Mouse (Mus musculus) limb, embryonic 14.5 days (tissue): ENCODE measurements around the gene Itgb2l. TPM values are rescaled to one million over a fixed set of nuclear protein-coding genes. Genes with fewer than 3 reads are reported as not detected.

Source experiments
- ATAC-seq: fragments of 200-750 bp; cut with Nextera tagmentation; 2 replicates; pipeline ENCODE4 v1.8.0; 2017; ENCODE audit warnings: low read depth, moderate number of reproducible peaks, moderate TSS enrichment; ENCODE audit not compliant: low FRiP score
- DNase-seq: peaks from one replicate; pipeline ENCODE4 v3.0.0-alpha.2; 2015; ENCODE audit warnings: low spot score
- H3K27ac ChIP-seq: fragments of 300-500 bp; sonication (generic); replicated peaks from 2 replicates; pipeline ENCODE4 v1.5.1; 2014; ENCODE audit warnings: low read depth, mild to moderate bottlenecking, low read length, moderate library complexity, mixed read lengths
- H3K27me3 ChIP-seq: fragments of 300-500 bp; sonication (generic); 2 replicates; pipeline ENCODE4 v1.6.1; 2014; ENCODE audit warnings: low read length, mixed read lengths; ENCODE audit not compliant: control insufficient read depth, insufficient read depth
- H3K36me3 ChIP-seq: fragments of 300-500 bp; sonication (generic); 2 replicates; pipeline ENCODE4 v1.6.1; 2014; ENCODE audit warnings: mild to moderate bottlenecking, low read length, moderate library complexity, mixed read lengths; ENCODE audit not compliant: control insufficient read depth, insufficient read depth
- H3K4me1 ChIP-seq: fragments of 300-500 bp; sonication (generic); 2 replicates; pipeline ENCODE4 v1.6.1; 2014; ENCODE audit warnings: antibody characterized with exemption, low read length, mixed read lengths; ENCODE audit not compliant: control insufficient read depth, insufficient read depth
- H3K4me2 ChIP-seq: fragments of 300-500 bp; sonication (generic); replicated peaks from 2 replicates; pipeline ENCODE4 v1.6.1; 2014; ENCODE audit warnings: low read depth, mild to moderate bottlenecking, low read length, moderate library complexity; ENCODE audit not compliant: severe bottlenecking
- H3K4me3 ChIP-seq: fragments of 300-500 bp; sonication (generic); replicated peaks from 2 replicates; pipeline ENCODE4 v1.5.1; 2014; ENCODE audit warnings: low read length
- H3K9ac ChIP-seq: fragments of 300-500 bp; sonication (generic); 2 replicates; pipeline ENCODE4 v1.6.1; 2014; ENCODE audit warnings: mild to moderate bottlenecking, low read depth, low read length, moderate library complexity; ENCODE audit not compliant: severe bottlenecking
- H3K9me3 ChIP-seq: fragments of 300-500 bp; sonication (generic); 2 replicates; pipeline ENCODE4 v1.6.1; 2016; ENCODE audit warnings: low read length; ENCODE audit not compliant: control insufficient read depth
- POLR2A ChIP-seq: fragments of 200-500 bp; IDR thresholded peaks from 2 replicates; pipeline ENCODE4 v1.8.0; 2012; ENCODE audit warnings: inconsistent platforms, mild to moderate bottlenecking, moderate library complexity, borderline replicate concordance; ENCODE audit not compliant: insufficient read depth, insufficient read length; ENCODE audit errors: extremely low read depth
- WGBS: fragments of 180-500 bp; shearing (Covaris S2); extraction: QIAGEN DNeasy Blood & Tissue Kit; methylation state at CpG from one replicate; pipeline ENCODE4 v1.1.7; 2014; 5-methylcytosine and 5-hydroxymethylcytosine counted together
- polyA plus RNA-seq, 2 experiments: library from polyadenylated mRNA; depleted of rRNA in 1 of 2; stranded (reverse) in 1 of 2; unstranded in 1 of 2; fragments of >200 nt; fragmentation: Nextera tagmentation in 1 of 2; extraction: Ambion mirVana in 1 of 2; gene quantifications; 2 replicates each; pipeline versions ENCODE4 v1.2.1 to v1.2.3; 2012 to 2014

Itgb2l gene
- polyA plus RNA-seq, 2 experiments, result 0.05 to 0.07 TPM

GRCm38 (mm10) chr16:96381435-96381834, 62.0 kb downstream of the Itgb2l start:
- TF ChIP-seq POLR2A, result no peak
- no peak overlapping the region for H3K9ac ChIP-seq
- no peaks in the 10 kb centered on the region for H3K4me1 ChIP-seq
- ATAC-seq, result no peak
- no peak overlapping the region for H3K4me3 ChIP-seq
- no peak overlapping the region for H3K4me2 ChIP-seq
- H3K9me3 ChIP-seq, result no peaks in the 10 kb centered on the region
- no peaks in the 10 kb centered on the region for H3K27me3 ChIP-seq
- no peak for DNase-seq
- H3K27ac ChIP-seq, result no peak overlapping the region
- WGBS, result 92% methylated on average over 12 of the region's 12 CpGs
- no peaks in the 10 kb centered on the region for H3K36me3 ChIP-seq

DNA sequence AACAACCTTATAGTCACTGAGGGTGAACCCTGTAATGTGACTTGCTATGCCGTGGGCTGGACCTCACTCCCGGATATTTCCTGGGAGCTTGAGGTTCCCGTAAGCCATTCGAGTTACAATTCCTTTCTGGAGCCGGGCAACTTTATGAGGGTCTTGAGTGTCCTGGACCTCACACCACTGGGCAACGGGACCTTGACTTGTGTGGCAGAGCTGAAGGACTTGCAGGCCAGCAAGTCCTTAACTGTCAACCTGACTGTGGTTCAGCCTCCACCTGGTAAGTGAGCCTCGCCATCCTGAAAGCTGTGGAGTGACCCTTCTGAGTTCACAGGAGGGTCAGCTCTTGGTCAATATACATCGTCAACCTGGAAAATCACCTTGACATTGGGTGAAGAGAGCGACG, 65.3 kb downstream of the Itgb2l start:
- no peak overlapping the region for H3K4me2 ChIP-seq
- H3K27ac ChIP-seq, result no peak overlapping the region
- no peak for TF ChIP-seq POLR2A
- ATAC-seq (no peak), DNase-seq (no peak)
- no peak overlapping the region for H3K4me3 ChIP-seq
- H3K27me3 ChIP-seq, result no peaks in the 10 kb centered on the region
- no peaks in the 10 kb centered on the region for H3K9me3 ChIP-seq
- WGBS, result 85% methylated on average over 10 of the region's 10 CpGs
- no peaks in the 10 kb centered on the region for H3K36me3 ChIP-seq
- H3K4me1 ChIP-seq, result no peaks in the 10 kb centered on the region
- H3K9ac ChIP-seq, result no peak overlapping the region

- Histone ChIP-seq H3K9me3 (no peaks in the 10 kb centered on the region), H3K9ac (no peak overlapping the region), H3K27ac (no peak overlapping the region), H3K36me3 (no peaks in the 10 kb centered on the region), H3K27me3 (no peaks in the 10 kb centered on the region), H3K4me2 (no peak overlapping the region), H3K4me3 (no peak overlapping the region), H3K4me1 (no peaks in the 10 kb centered on the region)
- TF ChIP-seq POLR2A, result no peak
- ATAC-seq (peak; percentile 77), DNase-seq (peak; percentile 82)
- WGBS, result 7% methylated on average over 7 of the region's 7 CpGs
Measured at GRCm38 (mm10) chr16:96376342-96376741, 67.1 kb downstream of the Itgb2l start.

DNA sequence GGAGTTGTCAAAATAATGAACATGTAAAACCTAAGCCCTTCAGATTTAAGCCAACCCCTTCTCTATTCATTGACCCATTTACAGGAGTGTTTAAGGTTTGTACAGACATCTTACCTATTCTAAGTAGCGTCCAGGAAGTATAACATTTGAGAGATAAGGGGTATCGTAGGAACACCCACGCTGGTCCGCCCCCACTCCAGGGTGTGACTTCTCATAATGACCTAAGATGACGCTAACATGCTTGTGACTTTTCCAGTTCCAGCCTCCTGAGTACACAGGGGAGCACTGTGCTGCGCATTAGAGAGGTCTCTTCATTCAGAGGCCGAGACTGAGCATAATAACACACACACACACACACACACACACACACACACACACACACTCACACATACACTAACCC, 67.9 kb downstream of the Itgb2l start:
- WGBS, result 88% methylated on average over 7 of the region's 7 CpGs
- DNase-seq (no peak), ATAC-seq (no peak)
- Histone ChIP-seq H3K9ac (no peak overlapping the region), H3K4me3 (no peak overlapping the region), H3K4me2 (no peak overlapping the region), H3K4me1 (no peaks in the 10 kb centered on the region), H3K36me3 (no peaks in the 10 kb centered on the region), H3K9me3 (no peaks in the 10 kb centered on the region), H3K27ac (no peak overlapping the region), H3K27me3 (no peaks in the 10 kb centered on the region)
- no peak for TF ChIP-seq POLR2A

- Histone ChIP-seq H3K4me1 (no peaks in the 10 kb centered on the region), H3K9me3 (no peaks in the 10 kb centered on the region), H3K4me2 (no peak overlapping the region), H3K9ac (no peak overlapping the region), H3K36me3 (no peaks in the 10 kb centered on the region), H3K4me3 (no peak overlapping the region), H3K27ac (no peak overlapping the region), H3K27me3 (no peaks in the 10 kb centered on the region)
- DNase-seq, result no peak
- no peak for TF ChIP-seq POLR2A
- WGBS, result 70% methylated on average over 8 of the region's 8 CpGs
- ATAC-seq, result no peak
Measured at GRCm38 (mm10) chr16:96372752-96373118, 70.7 kb downstream of the Itgb2l start.

Other genes with a start within 250 kb of the Itgb2l start
- gene Sh3bgr, start 243.2 kb downstream of the Itgb2l start, polyA plus RNA-seq (2012; rRNA removed), result 9.2 and 14.9 TPM in 2 replicates
- 7.7 and 13.0 TPM in 2 replicates for gene Sh3bgr, start 243.2 kb downstream of the Itgb2l start, polyA plus RNA-seq (2014; fragmentation: Nextera tagmentation; extraction: Ambion mirVana)
- gene B3galt5, start 207.8 kb downstream of the Itgb2l start, polyA plus RNA-seq (2012; rRNA removed), result 0.28 and 0.38 TPM in 2 replicates
- gene B3galt5, start 207.8 kb downstream of the Itgb2l start, polyA plus RNA-seq (2014; fragmentation: Nextera tagmentation; extraction: Ambion mirVana), result 0.21 and 0.23 TPM in 2 replicates
- 1.8 and 6.3 TPM in 2 replicates for gene Pcp4, start 24.0 kb upstream of the Itgb2l start, polyA plus RNA-seq (2012; rRNA removed)
- gene Pcp4, start 24.0 kb upstream of the Itgb2l start, polyA plus RNA-seq (2014; fragmentation: Nextera tagmentation; extraction: Ambion mirVana), result 12.0 and 12.2 TPM in 2 replicates